Mouse (Mus musculus) left cerebral cortex, postnatal 4 days (tissue): ENCODE data around the gene Nod1. TPM values are rescaled to one million over a fixed set of nuclear protein-coding genes. Genes with fewer than 3 reads are reported as not detected.

Source experiments
- DNase-seq: peaks from one replicate; pipeline ENCODE4 v3.0.0-alpha.2; 2022
- intact Hi-C: fragments of 180-260 bp; cut with DNase I; formaldehyde crosslinking; loops from one replicate; pipeline ENCODE4 v1.15.1; 2025
- total RNA-seq, 2 experiments: library from RNA; stranded (reverse); gene quantifications; 2 replicates each; pipeline ENCODE4 v1.2.3; 2021

The Nod1 gene
- total RNA-seq, 2 experiments from 2014 or later = 2.4 TPM

GRCm38 (mm10) chr6:54902547-54902946 lies 69.9 kb downstream of the Nod1 start:
- intact Hi-C loops = no loop called here
- no peak for DNase-seq

DNA sequence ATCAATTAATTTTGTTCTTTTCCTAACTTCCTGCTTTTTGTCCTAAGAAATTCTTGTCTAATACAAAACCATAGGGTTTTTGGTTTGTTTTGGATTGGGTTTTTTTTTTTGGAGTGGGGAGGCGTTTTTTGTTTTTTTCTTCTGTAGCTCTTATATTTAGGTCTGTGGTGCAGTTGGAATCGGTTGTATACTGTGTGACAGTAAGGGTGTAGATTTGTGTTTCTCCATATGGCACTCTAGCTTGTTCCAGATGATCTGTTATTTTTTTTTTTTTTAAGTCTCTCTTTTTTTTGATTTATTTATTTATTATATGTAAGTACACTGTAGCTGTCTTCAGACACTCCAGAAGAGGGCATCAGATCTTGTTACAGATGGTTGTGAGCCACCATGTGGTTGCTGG lies 72.2 kb downstream of the Nod1 start:
- intact Hi-C loops = no loop called here
- DNase-seq = no peak

DNA sequence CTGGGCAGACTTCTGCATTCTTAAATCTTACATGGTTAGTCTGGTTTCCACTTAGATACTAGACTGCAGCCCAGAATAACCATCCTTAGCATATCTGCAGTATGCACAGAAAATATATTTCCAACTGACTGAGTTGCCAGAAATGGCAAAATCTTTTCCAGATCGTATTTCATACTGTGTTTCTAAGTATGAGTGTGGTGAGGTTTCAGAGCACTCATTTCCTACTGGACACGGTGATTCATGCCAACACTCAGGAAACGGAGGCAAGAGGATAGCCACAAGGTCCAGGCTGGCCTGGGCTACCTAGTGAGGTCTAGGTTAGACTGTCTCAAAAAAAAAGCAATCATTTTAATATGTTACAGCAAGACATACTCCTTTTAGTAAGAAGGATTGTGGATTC lies 81.0 kb downstream of the Nod1 start:
- intact Hi-C loops = no loop called here
- DNase-seq = no peak

- DNase-seq = no peak
- intact Hi-C loops = no loop called here
Measured at GRCm38 (mm10) chr6:54890221-54890620, 82.2 kb downstream of the Nod1 start.

- no peak for DNase-seq
- intact Hi-C loops = no loop called here
Measured at GRCm38 (mm10) chr6:54886195-54886594, 86.2 kb downstream of the Nod1 start.

- intact Hi-C loops = no loop called here
- DNase-seq = no peak
Measured at GRCm38 (mm10) chr6:54883424-54883823, 89.0 kb downstream of the Nod1 start.

- no peak for DNase-seq
- intact Hi-C loops = no loop called here
Measured at GRCm38 (mm10) chr6:54880086-54880485, 92.3 kb downstream of the Nod1 start.

GRCm38 (mm10) chr6:54878546-54878945 lies 93.9 kb downstream of the Nod1 start:
- DNase-seq = no peak
- intact Hi-C loops = no loop called here

DNA sequence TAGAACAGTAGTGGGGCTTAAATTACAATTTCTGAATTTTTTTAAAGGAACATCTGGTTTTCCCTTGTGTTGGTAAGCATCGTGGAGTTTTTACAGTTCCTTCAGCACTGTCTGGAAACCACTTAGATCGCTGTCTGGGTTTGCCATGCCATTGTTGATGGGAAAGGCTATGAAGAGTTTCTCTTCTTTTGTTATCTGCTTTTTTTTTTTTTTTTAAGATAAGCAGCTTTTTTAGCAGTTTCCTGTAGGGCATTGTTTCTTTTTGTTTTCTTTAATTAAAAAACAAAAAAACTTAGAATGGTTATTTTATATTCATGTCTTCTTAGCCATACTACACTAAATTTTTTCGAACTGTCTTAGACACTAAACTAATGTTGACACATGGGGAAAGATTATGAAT lies 94.8 kb downstream of the Nod1 start:
- intact Hi-C loops = no loop called here
- no peak for DNase-seq

GRCm38 (mm10) chr6:54876782-54877181 lies 95.6 kb downstream of the Nod1 start:
- DNase-seq = no peak
- intact Hi-C loops = no loop called here

Other genes with a start within 250 kb of the Nod1 start
- gene Znrf2, start 155.7 kb downstream of the Nod1 start, total RNA-seq = 10 to 100 TPM; 62.1 to 65.2 TPM
- gene Ggct, start 20.3 kb upstream of the Nod1 start, total RNA-seq = 10 to 100 TPM; 17.7 to 20.3 TPM
- gene Gars, start 65.4 kb upstream of the Nod1 start, total RNA-seq = 100 to 1,000 TPM; 197 to 204 TPM
- 1 to 10 TPM; 1.3 to 1.7 TPM for gene Crhr2, start 160.4 kb upstream of the Nod1 start, total RNA-seq
- gene Inmt, start 202.4 kb upstream of the Nod1 start, total RNA-seq = not detected
- 10 to 100 TPM; 13.4 to 14.6 TPM for gene Mindy4, start 230.8 kb upstream of the Nod1 start, total RNA-seq